10 mouse cellular contexts compared by ENCODE assay signal in genomic region chr4:137085083-137085810, GRCm38 (mm10). TPM values are rescaled to one million over a fixed set of nuclear protein-coding genes. Genes with fewer than 3 reads are reported as not detected.
DNase-seq lines count a peak whose midpoint lies in the region; ATAC-seq lines count a peak whose summit lies in the region.
"Had no signal": no experiment of that assay in that cellular context is flagged by ENCODE, and none has a peak within 500 bp of the region (broad histone marks: within the 10 kb centered on the region; RNA-seq: fewer than 3 reads in every experiment).

No protein-coding gene starts in this region.

- no peak overlapping the region for H3K4me3 ChIP-seq in forebrain, embryonic 10.5 days
- no peak overlapping the region for H3K4me3 ChIP-seq in forebrain, embryonic 14.5 days (ENCODE audit: low read depth, low read length)
- H3K4me3 ChIP-seq: heart, embryonic 13.5 days had no signal

- ATAC-seq in forebrain, embryonic 14.5 days, result no peak

- no peaks in the 10 kb centered on the region for H3K27me3 ChIP-seq in forebrain, embryonic 10.5 days (ENCODE audit: poor library complexity, severe bottlenecking)
- no peaks in the 10 kb centered on the region for H3K27me3 ChIP-seq in forebrain, embryonic 14.5 days (replicated peaks; ENCODE audit: control insufficient read depth, insufficient read depth, low read length)

- no peak overlapping the region for H3K4me2 ChIP-seq in forebrain, embryonic 14.5 days (ENCODE audit: low read length)
- H3K4me2 ChIP-seq: heart, embryonic 13.5 days had no signal

- peaks cover 21% of the 10 kb centered on the region for H3K4me1 ChIP-seq in forebrain, embryonic 10.5 days
- no peaks in the 10 kb centered on the region for H3K4me1 ChIP-seq in forebrain, embryonic 14.5 days (ENCODE audit: control insufficient read depth, insufficient read depth, low read length)

- H3K36me3 ChIP-seq in forebrain, embryonic 10.5 days (replicated peaks), result no peaks in the 10 kb centered on the region
- no peaks in the 10 kb centered on the region for H3K36me3 ChIP-seq in forebrain, embryonic 14.5 days (ENCODE audit: control insufficient read depth, insufficient read depth, low read length)
- H3K36me3 ChIP-seq: heart, embryonic 13.5 days had no signal

- H3K27ac ChIP-seq in forebrain, embryonic 10.5 days, result peak overlapping the region; percentile 45; the same call in 1 of the 2 replicates
- H3K27ac ChIP-seq in forebrain, embryonic 14.5 days (ENCODE audit: low read depth, low read length), result no peak overlapping the region
- H3K27ac ChIP-seq: heart, embryonic 13.5 days had no signal

- intact Hi-C loops in heart, postnatal 36 days (cut with DNase I), result no loop called here

- DNase-seq in forebrain, embryonic 10.5 days (ENCODE audit: extremely low spot score, low spot score), result no peak
- no peak for DNase-seq in forebrain, embryonic 14.5 days (ENCODE audit: low spot score)
- peak; percentile 15 for DNase-seq in ovary, postnatal 36 days (ENCODE audit: low spot score)
- no peak for DNase-seq in ovary, postnatal 10 days (ENCODE audit: low spot score)
- peak; percentile 69 for DNase-seq in forelimb bud, embryonic 11.5 days (ENCODE audit: low read depth, low spot score)
- peak; percentile 27 for DNase-seq in right cerebral cortex, postnatal 25 days
- no peak for DNase-seq in heart, postnatal 36 days
- DNase-seq in ovary, postnatal 14 days (ENCODE audit: low spot score), result no peak
- DNase-seq: cerebellum, postnatal 25 days had no signal

- no peak overlapping the region for H3K9ac ChIP-seq in forebrain, embryonic 14.5 days (ENCODE audit: low read length)
- H3K9ac ChIP-seq: heart, embryonic 13.5 days had no signal

- no peaks in the 10 kb centered on the region for H3K9me3 ChIP-seq in forebrain, embryonic 10.5 days
- no peaks in the 10 kb centered on the region for H3K9me3 ChIP-seq in forebrain, embryonic 14.5 days (replicated peaks; ENCODE audit: control insufficient read depth, low read length)
- H3K9me3 ChIP-seq: heart, embryonic 13.5 days had no signal

- WGBS in forebrain, embryonic 10.5 days, result 51% methylated on average over 18 of the region's 18 CpGs
- 47% methylated on average over 18 of the region's 18 CpGs for WGBS in forebrain, embryonic 14.5 days

RNA-seq across cellular contexts. Expression of gene Zbtb40, which starts 36.6 kb away (rescaled TPM):
- polyA plus RNA-seq in forebrain, embryonic 10.5 days (2016; fragmentation: Nextera tagmentation; extraction: Ambion mirVana), result 5.5 and 6.2 TPM in 2 replicates
- 2.8 and 4.4 TPM in 2 replicates for polyA plus RNA-seq in forebrain, embryonic 14.5 days (2014; fragmentation: Nextera tagmentation; extraction: Ambion mirVana)
- 1 to 10 TPM; 5.8 to 8.4 TPM for total RNA-seq in heart, postnatal 36 days (2021)

Comparison
In these comparisons a context has a peak if more than half of its experiments do, and no peak if none do; other contexts are left out.
1. DNase-seq: peak in ovary, postnatal 36 days (single experiment), forelimb bud, embryonic 11.5 days (single experiment) and right cerebral cortex, postnatal 25 days (single experiment); none in forebrain, embryonic 10.5 days (single experiment), forebrain, embryonic 14.5 days (single experiment), ovary, postnatal 10 days (single experiment), heart, postnatal 36 days (0 of 2) and ovary, postnatal 14 days (single experiment).